Mouse (Mus musculus): ENCODE measurements around the gene Krtap19-2. TPM values are rescaled to one million over a fixed set of nuclear protein-coding genes. Genes with fewer than 3 reads are reported as not detected.

Gene Krtap19-2
- total RNA-seq, 1 experiment, result not detected

- in situ Hi-C loops (cut with MboI; ENCODE audit: low sequenced_read_pairs in 2 of 2, unreplicated experiment in 2 of 2), result no loop called here
- no peaks in the 10 kb centered on the region for H3K36me3 ChIP-seq (ENCODE audit: control insufficient read depth, insufficient read depth, low read length, poor library complexity, severe bottlenecking)
- H3K9ac ChIP-seq (ENCODE audit: insufficient read depth, low read depth, low read length, poor library complexity, severe bottlenecking), result no peak within 1 kb of the TSS
- no peaks in the 10 kb centered on the region for H3K9me3 ChIP-seq (ENCODE audit: control insufficient read depth, insufficient read depth, low read depth, low read length)
- no peak within 1 kb of the TSS for H3K4me3 ChIP-seq (ENCODE audit: insufficient read depth in 1 of 2, low read depth in 1 of 2, low read length in 2 of 2, poor library complexity in 1 of 2, severe bottlenecking in 1 of 2)
- TF ChIP-seq ZNF384 (IDR thresholded peaks at IDR 0.05; ENCODE audit: low read depth, low read length) (no peak), CHD2 (IDR thresholded peaks at IDR 0.05; ENCODE audit: low read depth, low read length) (no peak), HCFC1 (IDR thresholded peaks at IDR 0.05; ENCODE audit: borderline replicate concordance, insufficient read depth, low read length) (no peak), MAFK (IDR thresholded peaks at IDR 0.05; ENCODE audit: insufficient read depth, low read depth, low read length) (no peak), ZC3H11A (IDR thresholded peaks at IDR 0.05; ENCODE audit: borderline replicate concordance, low read depth, low read length) (no peak)
- H3K4me1 ChIP-seq (ENCODE audit: control insufficient read depth in 2 of 2, insufficient read depth in 2 of 2, low read length in 2 of 2, poor library complexity in 1 of 2), result no peaks in the 10 kb centered on the region
- no peak for DNase-seq (ENCODE audit: low read depth, low spot score)
- no peak within 1 kb of the TSS for H3K27ac ChIP-seq (ENCODE audit: insufficient read depth, low read depth, low read length, poor library complexity, severe bottlenecking)
These were observed 4.8 kb downstream of the Krtap19-2 start, which contains the start of gene Krtap19-1 for GRCm38 (mm10) chr16:88869311-88869710. Gene Krtap19-1, minus strand, starts transcription at chr16:88869411.

GRCm38 (mm10) chr16:88864887-88865407 is 9.1 kb downstream of the Krtap19-2 start:
- Histone ChIP-seq H3K4me1 (ENCODE audit: control insufficient read depth in 2 of 2, insufficient read depth in 2 of 2, low read length in 2 of 2, poor library complexity in 1 of 2) (no peaks in the 10 kb centered on the region), H3K4me3 (ENCODE audit: insufficient read depth in 1 of 2, low read depth in 1 of 2, low read length in 2 of 2, poor library complexity in 1 of 2, severe bottlenecking in 1 of 2) (no peak overlapping the region), H3K9ac (ENCODE audit: insufficient read depth, low read depth, low read length, poor library complexity, severe bottlenecking) (no peak overlapping the region), H3K27ac (ENCODE audit: insufficient read depth, low read depth, low read length, poor library complexity, severe bottlenecking) (no peak overlapping the region), H3K36me3 (ENCODE audit: control insufficient read depth, insufficient read depth, low read length, poor library complexity, severe bottlenecking) (no peaks in the 10 kb centered on the region), H3K9me3 (ENCODE audit: control insufficient read depth, insufficient read depth, low read depth, low read length) (no peaks in the 10 kb centered on the region)
- DNase-seq (ENCODE audit: low read depth, low spot score), result no peak
- in situ Hi-C loops (cut with MboI; ENCODE audit: low sequenced_read_pairs in 2 of 2, unreplicated experiment in 2 of 2), result no loop called here
- TF ChIP-seq ZC3H11A (IDR thresholded peaks at IDR 0.05; ENCODE audit: borderline replicate concordance, low read depth, low read length), result no peak
- no peak for TF ChIP-seq HCFC1 (IDR thresholded peaks at IDR 0.05; ENCODE audit: borderline replicate concordance, insufficient read depth, low read length)
- no peak for TF ChIP-seq ZNF384 (IDR thresholded peaks at IDR 0.05; ENCODE audit: low read depth, low read length)
- no peak for TF ChIP-seq CHD2 (IDR thresholded peaks at IDR 0.05; ENCODE audit: low read depth, low read length)
- no peak for TF ChIP-seq MAFK (IDR thresholded peaks at IDR 0.05; ENCODE audit: insufficient read depth, low read depth, low read length)

GRCm38 (mm10) chr16:88851450-88851849 is 22.6 kb downstream of the Krtap19-2 start:
- in situ Hi-C loops (cut with MboI; ENCODE audit: low sequenced_read_pairs in 2 of 2, unreplicated experiment in 2 of 2), result no loop called here
- no peak overlapping the region for H3K4me3 ChIP-seq (ENCODE audit: insufficient read depth in 1 of 2, low read depth in 1 of 2, low read length in 2 of 2, poor library complexity in 1 of 2, severe bottlenecking in 1 of 2)
- no peaks in the 10 kb centered on the region for H3K9me3 ChIP-seq (ENCODE audit: control insufficient read depth, insufficient read depth, low read depth, low read length)
- no peaks in the 10 kb centered on the region for H3K4me1 ChIP-seq (ENCODE audit: control insufficient read depth in 2 of 2, insufficient read depth in 2 of 2, low read length in 2 of 2, poor library complexity in 1 of 2)
- TF ChIP-seq ZNF384 (IDR thresholded peaks at IDR 0.05; ENCODE audit: low read depth, low read length) (no peak), ZC3H11A (IDR thresholded peaks at IDR 0.05; ENCODE audit: borderline replicate concordance, low read depth, low read length) (peak; percentile 66; the same call in 1 of the 2 replicates)
- no peaks in the 10 kb centered on the region for H3K36me3 ChIP-seq (ENCODE audit: control insufficient read depth, insufficient read depth, low read length, poor library complexity, severe bottlenecking)
- no peak overlapping the region for H3K9ac ChIP-seq (ENCODE audit: insufficient read depth, low read depth, low read length, poor library complexity, severe bottlenecking)
- peak; percentile 29 for DNase-seq (ENCODE audit: low read depth, low spot score)
- no peak overlapping the region for H3K27ac ChIP-seq (ENCODE audit: insufficient read depth, low read depth, low read length, poor library complexity, severe bottlenecking)

- in situ Hi-C loops (cut with MboI; ENCODE audit: low sequenced_read_pairs in 2 of 2, unreplicated experiment in 2 of 2), result no loop called here
- H3K9ac ChIP-seq (ENCODE audit: insufficient read depth, low read depth, low read length, poor library complexity, severe bottlenecking), result no peak overlapping the region
- no peaks in the 10 kb centered on the region for H3K36me3 ChIP-seq (ENCODE audit: control insufficient read depth, insufficient read depth, low read length, poor library complexity, severe bottlenecking)
- H3K4me3 ChIP-seq (ENCODE audit: insufficient read depth in 1 of 2, low read depth in 1 of 2, low read length in 2 of 2, poor library complexity in 1 of 2, severe bottlenecking in 1 of 2), result no peak overlapping the region
- no peak overlapping the region for H3K27ac ChIP-seq (ENCODE audit: insufficient read depth, low read depth, low read length, poor library complexity, severe bottlenecking)
- H3K9me3 ChIP-seq (ENCODE audit: control insufficient read depth, insufficient read depth, low read depth, low read length), result no peaks in the 10 kb centered on the region
- no peaks in the 10 kb centered on the region for H3K4me1 ChIP-seq (ENCODE audit: control insufficient read depth in 2 of 2, insufficient read depth in 2 of 2, low read length in 2 of 2, poor library complexity in 1 of 2)
- DNase-seq (ENCODE audit: low read depth, low spot score), result no peak
- TF ChIP-seq ZC3H11A (IDR thresholded peaks at IDR 0.05; ENCODE audit: borderline replicate concordance, low read depth, low read length), result no peak
- TF ChIP-seq CHD2 (IDR thresholded peaks at IDR 0.05; ENCODE audit: low read depth, low read length), result no peak
- TF ChIP-seq MAFK (IDR thresholded peaks at IDR 0.05; ENCODE audit: insufficient read depth, low read depth, low read length), result no peak
- TF ChIP-seq HCFC1 (IDR thresholded peaks at IDR 0.05; ENCODE audit: borderline replicate concordance, insufficient read depth, low read length), result no peak
- TF ChIP-seq ZNF384 (IDR thresholded peaks at IDR 0.05; ENCODE audit: low read depth, low read length), result no peak
These were observed 25.5 kb downstream of the Krtap19-2 start for GRCm38 (mm10) chr16:88848558-88848957.

GRCm38 (mm10) chr16:88847363-88847762 is 26.7 kb downstream of the Krtap19-2 start:
- no peaks in the 10 kb centered on the region for H3K9me3 ChIP-seq (ENCODE audit: control insufficient read depth, insufficient read depth, low read depth, low read length)
- H3K9ac ChIP-seq (ENCODE audit: insufficient read depth, low read depth, low read length, poor library complexity, severe bottlenecking), result no peak overlapping the region
- H3K36me3 ChIP-seq (ENCODE audit: control insufficient read depth, insufficient read depth, low read length, poor library complexity, severe bottlenecking), result no peaks in the 10 kb centered on the region
- in situ Hi-C loops (cut with MboI; ENCODE audit: low sequenced_read_pairs in 2 of 2, unreplicated experiment in 2 of 2), result no loop called here
- no peak overlapping the region for H3K27ac ChIP-seq (ENCODE audit: insufficient read depth, low read depth, low read length, poor library complexity, severe bottlenecking)
- H3K4me3 ChIP-seq (ENCODE audit: insufficient read depth in 1 of 2, low read depth in 1 of 2, low read length in 2 of 2, poor library complexity in 1 of 2, severe bottlenecking in 1 of 2), result no peak overlapping the region
- H3K4me1 ChIP-seq (ENCODE audit: control insufficient read depth in 2 of 2, insufficient read depth in 2 of 2, low read length in 2 of 2, poor library complexity in 1 of 2), result no peaks in the 10 kb centered on the region
- DNase-seq (ENCODE audit: low read depth, low spot score), result no peak
- TF ChIP-seq ZC3H11A (IDR thresholded peaks at IDR 0.05; ENCODE audit: borderline replicate concordance, low read depth, low read length) (no peak), ZNF384 (IDR thresholded peaks at IDR 0.05; ENCODE audit: low read depth, low read length) (no peak), MAFK (IDR thresholded peaks at IDR 0.05; ENCODE audit: insufficient read depth, low read depth, low read length) (no peak), HCFC1 (IDR thresholded peaks at IDR 0.05; ENCODE audit: borderline replicate concordance, insufficient read depth, low read length) (no peak), CHD2 (IDR thresholded peaks at IDR 0.05; ENCODE audit: low read depth, low read length) (no peak)
